Mouse (Mus musculus) ES-Bruce4 (cell line): ENCODE measurements around the gene Glt1d1. TPM values are rescaled to one million over a fixed set of nuclear protein-coding genes. Genes with fewer than 3 reads are reported as not detected.
"Not testable (repeated sequence)": the region's sequence is repeated elsewhere in the genome, so short reads cannot be mapped to it uniquely, and the experiment has no call there.

ENCODE experiments used
- H3K27ac ChIP-seq: 2 replicates; pipeline ENCODE4 v1.5.1; 2012; ENCODE audit warnings: low read length, inconsistent platforms; ENCODE audit not compliant: insufficient read depth
- H3K27me3 ChIP-seq: 2 replicates; pipeline ENCODE4 v1.6.1; 2012; ENCODE audit warnings: mild to moderate bottlenecking, low read length, inconsistent platforms; ENCODE audit not compliant: control insufficient read depth, poor library complexity, insufficient read depth, severe bottlenecking
- H3K36me3 ChIP-seq: 2 replicates; pipeline ENCODE4 v1.6.1; 2012; ENCODE audit warnings: inconsistent platforms, mild to moderate bottlenecking, low read length, moderate library complexity; ENCODE audit not compliant: control insufficient read depth, poor library complexity, insufficient read depth, severe bottlenecking
- H3K4me1 ChIP-seq: one replicate; pipeline ENCODE4 v1.8.1; 2011; ENCODE audit warnings: low read length; ENCODE audit not compliant: control insufficient read depth, insufficient read depth
- H3K4me3 ChIP-seq: 2 replicates; pipeline ENCODE4 v1.5.1; 2011; ENCODE audit warnings: low read depth, mild to moderate bottlenecking, low read length
- H3K9ac ChIP-seq: 2 replicates; pipeline ENCODE4 v1.6.1; 2012; ENCODE audit warnings: low read depth, mild to moderate bottlenecking, inconsistent platforms; ENCODE audit not compliant: poor library complexity, severe bottlenecking
- H3K9me3 ChIP-seq: replicated peaks from 2 replicates; pipeline ENCODE4 v1.6.1; 2012; ENCODE audit warnings: mild to moderate bottlenecking, low read length, inconsistent platforms; ENCODE audit not compliant: control insufficient read depth, poor library complexity, insufficient read depth, severe bottlenecking
- CTCF ChIP-seq: IDR thresholded peaks from one replicate; pipeline ENCODE4 v1.8.1; 2011; ENCODE audit warnings: low read depth, low read length
- EP300 ChIP-seq: IDR thresholded peaks from 2 replicates; pipeline ENCODE4 v1.6.1; 2011; ENCODE audit warnings: low read depth, low read length; ENCODE audit not compliant: insufficient read depth
- POLR2A ChIP-seq: IDR thresholded peaks from one replicate; pipeline ENCODE4 v1.8.1; 2011; ENCODE audit warnings: low read length; ENCODE audit not compliant: insufficient read depth
- polyA plus RNA-seq: library from polyadenylated mRNA; stranded (reverse); fragments of >200 nt; gene quantifications from 2 replicates; pipeline ENCODE4 v1.2.4, GENCODE M21; 2011; ENCODE audit warnings: low read depth; ENCODE audit not compliant: missing spikeins, insufficient read depth, insufficient read length

The Glt1d1 gene
- polyA plus RNA-seq, 1 experiment: 22.8 TPM

- no peak overlapping the region for H3K4me3 ChIP-seq
- no peak for TF ChIP-seq POLR2A
- no peak for TF ChIP-seq CTCF
- no peak for TF ChIP-seq EP300
- H3K36me3 ChIP-seq: no peaks in the 10 kb centered on the region
- H3K4me1 ChIP-seq: no peaks in the 10 kb centered on the region
- H3K27me3 ChIP-seq: no peaks in the 10 kb centered on the region
- no peak overlapping the region for H3K9ac ChIP-seq
- H3K27ac ChIP-seq: no peak overlapping the region
- H3K9me3 ChIP-seq: peaks cover 10% of the 10 kb centered on the region
Observed at GRCm38 (mm10) chr5:127730351-127730750, 98.3 kb downstream of the Glt1d1 start.

- Histone ChIP-seq H3K4me1 (no peaks in the 10 kb centered on the region), H3K9me3 (peaks cover 5% of the 10 kb centered on the region), H3K9ac (no peak overlapping the region), H3K27ac (no peak overlapping the region), H3K36me3 (no peaks in the 10 kb centered on the region), H3K4me3 (no peak overlapping the region), H3K27me3 (no peaks in the 10 kb centered on the region)
- no peak for TF ChIP-seq EP300
- no peak for TF ChIP-seq CTCF
- TF ChIP-seq POLR2A: no peak
Observed at GRCm38 (mm10) chr5:127741331-127741730, 109.3 kb downstream of the Glt1d1 start.

GRCm38 (mm10) chr5:127749540-127749939 is 117.5 kb downstream of the Glt1d1 start:
- not testable (repeated sequence) for H3K9ac ChIP-seq, H3K9me3 ChIP-seq, H3K27me3 ChIP-seq, H3K4me1 ChIP-seq, H3K4me3 ChIP-seq, H3K27ac ChIP-seq, H3K36me3 ChIP-seq

- H3K4me3 ChIP-seq: no peak overlapping the region
- no peaks in the 10 kb centered on the region for H3K9me3 ChIP-seq
- no peaks in the 10 kb centered on the region for H3K27me3 ChIP-seq
- TF ChIP-seq EP300: no peak
- TF ChIP-seq CTCF: no peak
- TF ChIP-seq POLR2A: no peak
- H3K27ac ChIP-seq: no peak overlapping the region
- no peak overlapping the region for H3K9ac ChIP-seq
- H3K36me3 ChIP-seq: no peaks in the 10 kb centered on the region
- no peaks in the 10 kb centered on the region for H3K4me1 ChIP-seq
Observed at GRCm38 (mm10) chr5:127751262-127751975, 119.4 kb downstream of the Glt1d1 start.

DNA sequence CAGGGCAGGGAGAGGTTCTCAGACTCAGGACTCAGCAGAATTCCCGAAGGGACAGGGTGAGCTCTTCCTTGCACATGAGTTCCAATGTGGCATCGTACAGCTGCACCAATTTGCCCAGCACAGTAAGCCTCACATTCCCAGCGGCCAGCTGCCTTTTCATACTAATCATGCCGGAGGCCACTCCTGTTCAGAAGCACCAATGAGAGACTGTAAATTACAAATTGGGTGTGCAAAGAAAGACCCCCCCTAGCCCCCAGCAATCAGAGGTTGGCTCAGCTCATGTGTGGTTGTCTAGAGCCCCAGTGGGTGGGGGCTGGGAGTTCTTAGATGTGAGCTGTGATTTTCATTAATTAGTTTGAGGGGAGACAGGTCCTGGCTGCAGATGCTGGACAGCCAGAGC is 123.5 kb downstream of the Glt1d1 start:
- Histone ChIP-seq H3K27me3 (no peaks in the 10 kb centered on the region), H3K9me3 (peaks cover 3% of the 10 kb centered on the region), H3K27ac (no peak overlapping the region), H3K36me3 (no peaks in the 10 kb centered on the region), H3K4me3 (no peak overlapping the region), H3K9ac (no peak overlapping the region), H3K4me1 (no peaks in the 10 kb centered on the region)
- TF ChIP-seq CTCF (no peak), POLR2A (no peak), EP300 (no peak)

- Histone ChIP-seq H3K27me3 (no peaks in the 10 kb centered on the region), H3K9me3 (peaks cover 3% of the 10 kb centered on the region), H3K4me3 (no peak overlapping the region), H3K9ac (no peak overlapping the region), H3K27ac (no peak overlapping the region), H3K4me1 (no peaks in the 10 kb centered on the region), H3K36me3 (no peaks in the 10 kb centered on the region)
- TF ChIP-seq POLR2A (no peak), EP300 (no peak), CTCF (no peak)
Observed at GRCm38 (mm10) chr5:127756011-127756410, 123.9 kb downstream of the Glt1d1 start.
